In the genomic region with DNA sequence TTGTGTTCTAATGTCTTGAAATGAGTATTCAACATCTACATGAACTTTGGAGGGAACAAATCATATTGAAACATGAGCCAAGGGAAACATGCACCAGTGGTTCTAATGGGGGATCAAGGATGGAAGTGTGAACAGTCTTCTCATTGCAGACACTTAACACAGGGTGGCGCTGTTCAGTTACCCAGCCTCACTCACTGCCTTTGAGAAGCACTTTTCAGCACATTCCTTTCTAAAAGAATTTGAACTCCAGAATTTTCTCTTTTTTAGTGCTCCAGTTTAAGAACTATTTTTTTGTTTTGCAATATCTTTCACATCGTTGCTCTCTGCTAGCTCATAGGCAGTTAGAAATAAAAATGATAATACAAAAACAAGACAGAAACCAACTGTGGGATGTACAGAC, we compare ENCODE assay signal across 9 mouse cellular contexts.
DNase-seq lines count a peak whose midpoint lies in the region; ATAC-seq lines count a peak whose summit lies in the region.
"Had no signal": no experiment of that assay in that cellular context is flagged by ENCODE, and none has a peak within 500 bp of the region (broad histone marks: within the 10 kb centered on the region; RNA-seq: fewer than 3 reads in every experiment).

No protein-coding gene starts in this region.

- H3K4me2 ChIP-seq in midbrain, embryonic 16.5 days (ENCODE audit: low read length): no peak overlapping the region

- H3K4me3 ChIP-seq in midbrain, embryonic 10.5 days: no peak overlapping the region
- no peak overlapping the region for H3K4me3 ChIP-seq in midbrain, embryonic 16.5 days (ENCODE audit: low read depth, low read length)
- H3K4me3 ChIP-seq: megakaryocyte, embryonic 14.5 days had no signal

- ATAC-seq in midbrain, embryonic 16.5 days: no peak
- peak; percentile 85 for ATAC-seq in common myeloid progenitor, adult 5-6 weeks (replicated peaks; ENCODE audit: low read depth, poor library complexity, severe bottlenecking)

- 22% methylated on average over 2 of the region's 2 CpGs for WGBS in midbrain, embryonic 10.5 days
- WGBS in midbrain, embryonic 16.5 days: 25% methylated on average over 2 of the region's 2 CpGs

- no peaks in the 10 kb centered on the region for H3K36me3 ChIP-seq in midbrain, embryonic 10.5 days
- no peaks in the 10 kb centered on the region for H3K36me3 ChIP-seq in midbrain, embryonic 16.5 days (ENCODE audit: control insufficient read depth, insufficient read depth, low read length)

- H3K4me1 ChIP-seq in midbrain, embryonic 10.5 days: no peaks in the 10 kb centered on the region
- no peaks in the 10 kb centered on the region for H3K4me1 ChIP-seq in midbrain, embryonic 16.5 days (ENCODE audit: control insufficient read depth, insufficient read depth, low read length)
- H3K4me1 ChIP-seq: megakaryocyte, embryonic 14.5 days had no signal

- H3K9ac ChIP-seq in midbrain, embryonic 16.5 days (ENCODE audit: low read depth, low read length): no peak overlapping the region

- H3K27me3 ChIP-seq in midbrain, embryonic 10.5 days (ENCODE audit: low read depth, poor library complexity, severe bottlenecking): no peaks in the 10 kb centered on the region
- H3K27me3 ChIP-seq in midbrain, embryonic 16.5 days (ENCODE audit: control insufficient read depth, insufficient read depth, low read depth, low read length): no peaks in the 10 kb centered on the region
- H3K27me3 ChIP-seq: megakaryocyte, embryonic 14.5 days had no signal

- no peak overlapping the region for H3K27ac ChIP-seq in midbrain, embryonic 10.5 days (replicated peaks)
- H3K27ac ChIP-seq in midbrain, embryonic 16.5 days (ENCODE audit: low read length): no peak overlapping the region

- peak; percentile 39 for DNase-seq in adrenal gland, postnatal 14 days
- DNase-seq in adrenal gland, postnatal 4 days (ENCODE audit: low spot score in 2 of 2): no peak
- DNase-seq in midbrain, embryonic 10.5 days (ENCODE audit: low spot score): peak; percentile 24
- peak; percentile 66 for DNase-seq in kidney, postnatal 10 days
- DNase-seq in mesoderm, embryonic 11.5 days (ENCODE audit: low read depth, low spot score): peak; percentile 57
- no peak for DNase-seq in spleen, postnatal 4 days (ENCODE audit: low spot score in 2 of 2)

- H3K9me3 ChIP-seq in midbrain, embryonic 10.5 days (replicated peaks): no peaks in the 10 kb centered on the region
- no peaks in the 10 kb centered on the region for H3K9me3 ChIP-seq in midbrain, embryonic 16.5 days (replicated peaks; ENCODE audit: control insufficient read depth, low read length, poor library complexity, severe bottlenecking)
- H3K9me3 ChIP-seq: megakaryocyte, embryonic 14.5 days had no signal

Comparison
In these comparisons a context has a peak if more than half of its experiments do, and no peak if none do; other contexts are left out.
1. DNase-seq: peak in adrenal gland, postnatal 14 days (single experiment), midbrain, embryonic 10.5 days (single experiment), kidney, postnatal 10 days (single experiment) and mesoderm, embryonic 11.5 days (single experiment); none in adrenal gland, postnatal 4 days (0 of 2) and spleen, postnatal 4 days (0 of 2).